Mouse (Mus musculus): ENCODE measurements around the gene Unc13a.

- TF ChIP-seq USF1 (IDR thresholded peaks at IDR 0.05; ENCODE audit: low read depth) (no peak), CTCF (IDR thresholded peaks at IDR 0.05; ENCODE audit: control insufficient read depth, insufficient read depth, insufficient read length) (no peak), CEBPB (IDR thresholded peaks at IDR 0.05; ENCODE audit: low read depth) (no peak), MYOG (IDR thresholded peaks at IDR 0.05; ENCODE audit: control insufficient read depth, extremely low read depth, insufficient read length) (no peak), MYOD1 (IDR thresholded peaks at IDR 0.05; ENCODE audit: control insufficient read depth, insufficient read length, low read depth) (no peak), MAX (IDR thresholded peaks at IDR 0.05) (no peak), FOSL1 (IDR thresholded peaks at IDR 0.05; ENCODE audit: insufficient read depth, low read length, poor library complexity, severe bottlenecking) (no peak)
Observed at GRCm38 (mm10) chr8:71687616-71688015, 16.1 kb upstream of the Unc13a start.
